Mouse (Mus musculus) ovary, postnatal 10 days (tissue): ENCODE measurements around the gene Cenpp.
A peak's percentile ranks its signal among the peaks of the same experiment; 100 is the strongest.

Experiments
- DNase-seq: peaks from one replicate; pipeline ENCODE4 v3.0.0; 2022; ENCODE audit warnings: low spot score

Cenpp gene

DNA sequence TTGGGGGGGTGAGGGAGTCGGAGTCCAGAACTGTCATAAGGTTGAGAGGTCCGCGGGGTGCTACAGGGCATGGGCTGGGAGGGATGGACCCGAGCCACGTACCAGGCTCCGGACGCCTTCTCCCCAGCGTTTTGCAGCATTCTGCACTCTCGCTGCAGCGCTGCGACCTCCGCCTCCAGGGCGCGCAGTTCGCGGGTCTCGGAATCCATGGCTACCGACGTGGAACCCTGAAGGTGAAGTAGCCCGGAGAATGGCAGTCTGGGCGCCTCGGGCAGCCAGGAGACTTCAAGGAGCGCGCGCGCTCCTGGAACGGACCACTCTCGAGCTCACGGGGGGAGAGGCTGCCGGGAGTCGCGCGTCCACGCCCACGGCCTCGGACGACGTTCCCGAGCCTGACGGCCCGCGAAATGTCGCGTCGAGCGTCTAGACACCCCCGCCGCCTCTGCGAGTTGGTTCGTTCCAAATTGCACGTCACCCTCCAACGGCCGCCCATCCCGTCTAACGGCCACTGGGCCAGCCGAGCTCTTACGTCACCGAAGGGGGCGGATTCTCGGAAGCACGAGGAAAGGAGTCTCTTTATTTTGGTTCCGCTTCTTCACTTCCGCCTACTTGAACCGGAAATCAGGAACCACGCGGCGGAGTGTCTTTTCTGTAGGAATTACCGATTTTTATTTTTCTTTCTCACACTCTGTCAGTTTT, at the start of gene Cenpp, which contains the start of gene Nol8:
Gene Cenpp, minus strand, starts transcription at position 305 of the 699 bp plus-strand sequence.
Gene Nol8, plus strand, starts transcription at position 598 of the 699 bp plus-strand sequence.
- peak; percentile 97 for DNase-seq

DNA sequence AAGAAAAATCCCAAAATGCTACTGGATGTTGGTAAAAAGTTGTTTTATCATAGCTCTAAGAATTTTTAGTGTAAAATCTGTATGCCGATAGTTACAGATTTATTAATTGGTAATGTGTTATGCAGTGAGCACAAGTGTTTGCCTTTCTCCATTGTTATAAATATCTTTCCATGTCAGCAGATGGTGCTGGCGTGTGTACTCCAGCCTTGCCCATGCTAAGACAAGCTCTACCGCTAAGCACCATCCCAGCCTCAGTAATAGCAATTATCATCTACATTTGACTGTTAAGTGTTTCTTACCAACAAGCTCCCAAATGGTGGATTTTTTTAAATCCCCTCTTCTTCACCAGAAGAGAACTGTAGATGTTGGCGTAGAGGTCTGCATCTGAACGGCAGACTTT, 38.5 kb upstream of the Cenpp start:
- DNase-seq = no peak

DNA sequence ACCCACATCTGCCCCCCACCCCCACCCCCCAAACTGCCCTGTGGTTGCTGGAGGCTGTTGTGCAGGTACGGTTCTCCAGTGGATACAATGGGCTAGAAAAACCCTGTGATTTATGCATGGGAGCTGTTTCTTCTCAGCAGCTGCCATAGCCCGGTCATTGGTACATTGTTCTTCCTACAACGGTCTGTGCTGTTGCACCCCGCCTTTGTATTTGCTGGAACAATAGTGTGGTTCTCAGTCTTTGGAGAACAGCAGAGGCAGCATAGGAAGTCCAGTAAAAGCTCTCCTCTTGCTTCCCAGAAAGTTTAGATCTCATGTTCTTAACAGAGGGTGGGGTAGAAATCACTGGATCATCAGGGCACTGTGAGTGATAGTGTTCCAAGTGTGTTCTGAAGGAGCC, 31.7 kb upstream of the Cenpp start:
- no peak for DNase-seq

DNA sequence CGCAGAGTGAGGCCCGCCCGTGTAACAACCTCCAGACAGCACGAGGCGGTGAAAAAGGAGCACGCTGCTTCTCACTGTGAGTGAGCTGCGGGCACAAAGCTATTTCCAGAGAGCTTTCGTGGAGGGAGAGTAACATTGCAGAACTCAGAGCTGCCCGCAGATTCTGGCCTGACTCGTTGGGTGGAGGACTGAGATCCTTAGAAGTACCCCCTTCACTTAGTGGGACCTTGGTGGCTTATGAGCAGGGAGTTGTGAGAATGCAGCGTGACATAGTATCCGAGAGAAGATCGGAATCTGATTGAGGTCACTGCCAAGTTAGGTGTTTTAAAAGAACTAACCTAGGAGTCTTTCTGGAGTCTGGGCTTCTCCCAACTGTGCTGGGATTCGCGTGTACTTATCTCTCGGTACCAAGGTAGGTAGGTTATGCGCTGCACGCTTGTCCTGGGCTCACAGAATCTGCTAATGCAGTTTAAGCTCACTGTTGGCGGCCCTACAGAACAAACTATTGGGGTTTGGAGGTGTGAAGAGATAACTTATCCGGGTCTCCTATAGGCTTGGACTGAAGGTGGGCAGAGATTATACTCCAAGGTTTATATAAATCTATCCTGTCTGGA, 29.8 kb upstream of the Cenpp start:
- DNase-seq = no peak

DNA sequence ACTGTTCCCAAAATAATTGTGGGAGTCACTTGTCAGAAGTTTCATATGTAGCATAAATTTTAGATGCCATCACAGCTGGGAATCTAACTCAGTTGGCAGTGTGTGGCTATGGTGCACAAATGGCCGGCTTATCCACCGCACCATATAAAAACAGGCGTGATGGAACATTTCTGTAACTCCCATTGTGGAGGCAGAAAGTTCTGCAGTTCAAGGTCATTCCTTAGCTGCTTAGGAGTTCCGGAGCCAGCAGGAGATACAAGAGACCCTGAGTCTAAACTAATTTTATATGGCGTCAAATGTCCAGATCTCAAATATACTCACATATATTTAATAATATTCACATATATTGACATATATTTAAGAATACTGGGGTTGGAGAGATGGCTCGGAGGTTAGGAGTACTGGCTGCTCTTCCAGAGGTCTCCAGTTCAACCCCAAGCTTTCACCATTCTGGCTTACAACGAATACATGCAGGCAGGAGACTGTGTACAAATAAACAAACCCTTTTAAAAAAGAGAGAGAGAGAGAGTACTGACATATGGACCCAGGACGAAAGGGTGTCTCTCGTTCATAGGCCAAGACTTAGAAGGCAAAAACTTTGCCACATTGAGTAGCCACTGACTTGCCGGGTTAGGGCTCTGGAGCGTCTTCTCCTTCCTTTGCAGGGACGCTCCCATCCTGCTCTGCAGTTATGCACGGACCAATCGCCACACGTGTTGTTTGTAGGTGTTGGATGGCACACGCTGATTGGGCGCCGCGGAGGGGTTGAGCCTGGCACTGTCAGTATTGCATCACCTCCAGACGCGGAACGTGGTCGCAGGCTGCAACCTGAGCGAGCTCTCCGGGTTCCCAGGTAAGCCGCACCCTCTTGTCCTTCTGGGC, 29.0 kb upstream of the Cenpp start, which contains the start of gene Iars:
Gene Iars, plus strand, starts transcription at position 750 of the 882 bp plus-strand sequence.
- peak; percentile 100 for DNase-seq

DNA sequence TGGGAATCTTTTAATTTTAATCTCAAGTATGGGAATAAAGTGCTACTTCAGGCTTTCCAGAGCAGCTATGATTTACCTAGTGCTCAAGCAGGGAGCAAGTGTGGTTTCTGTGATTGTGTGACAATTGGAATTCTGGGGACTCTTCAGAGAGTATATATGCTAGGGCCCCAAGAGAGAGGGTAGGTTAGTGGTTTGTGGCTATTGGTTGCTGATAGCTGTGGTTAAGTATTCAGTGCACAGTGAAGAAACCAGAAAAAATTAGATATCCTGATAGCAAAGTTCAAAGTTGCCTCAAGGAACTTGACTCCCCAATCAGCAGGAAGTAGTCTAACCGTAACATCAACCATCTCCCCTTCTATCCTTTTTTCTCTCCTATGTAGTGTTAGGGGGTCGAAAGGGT, 25.2 kb upstream of the Cenpp start:
- DNase-seq = no peak

DNA sequence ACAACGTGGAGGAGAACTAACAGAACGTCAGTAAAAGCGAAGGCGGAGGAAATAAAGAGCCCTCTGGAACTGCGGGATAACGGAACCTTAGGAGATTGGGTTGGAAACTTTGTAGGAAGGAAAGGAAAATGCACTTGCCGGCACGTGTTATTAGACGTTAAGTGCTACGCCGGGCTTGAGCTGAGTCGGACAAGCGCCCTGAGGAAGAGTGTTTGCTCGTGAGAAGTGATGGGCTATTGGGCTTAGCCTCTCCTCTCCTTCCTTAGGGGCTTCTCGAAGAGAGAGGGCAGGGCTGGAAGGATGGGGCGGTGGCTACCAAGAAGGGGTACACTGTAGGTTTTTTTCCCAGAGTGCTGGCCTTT, 576 bp upstream of the Cenpp start:
- no peak for DNase-seq

DNA sequence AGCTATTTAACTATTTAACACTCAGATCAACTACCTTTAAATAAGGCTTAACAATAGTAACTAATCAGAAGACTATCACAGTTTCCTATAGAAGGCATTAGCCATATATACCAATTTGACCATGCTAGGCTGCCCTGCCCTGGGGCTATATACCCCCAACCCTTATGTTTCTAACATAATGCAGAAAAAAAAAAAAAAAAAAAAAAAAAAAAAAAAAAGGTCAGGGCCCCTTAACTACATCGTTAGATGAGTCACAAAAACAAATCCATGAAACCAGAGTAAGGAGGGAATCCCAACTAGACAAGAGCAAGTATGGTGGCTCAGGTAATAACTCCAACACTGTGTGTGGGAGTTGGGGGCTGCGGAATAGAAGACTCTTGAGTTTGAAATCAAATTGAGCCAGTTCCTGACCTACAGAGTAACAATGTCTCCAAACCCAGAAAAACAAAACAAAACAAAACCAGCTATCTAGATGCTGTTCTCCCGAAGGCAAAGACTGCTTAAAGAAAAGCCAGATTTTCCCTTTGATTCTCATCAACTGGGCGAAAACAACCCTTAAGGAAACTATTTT, 719 bp downstream of the Cenpp start:
- DNase-seq = no peak

DNA sequence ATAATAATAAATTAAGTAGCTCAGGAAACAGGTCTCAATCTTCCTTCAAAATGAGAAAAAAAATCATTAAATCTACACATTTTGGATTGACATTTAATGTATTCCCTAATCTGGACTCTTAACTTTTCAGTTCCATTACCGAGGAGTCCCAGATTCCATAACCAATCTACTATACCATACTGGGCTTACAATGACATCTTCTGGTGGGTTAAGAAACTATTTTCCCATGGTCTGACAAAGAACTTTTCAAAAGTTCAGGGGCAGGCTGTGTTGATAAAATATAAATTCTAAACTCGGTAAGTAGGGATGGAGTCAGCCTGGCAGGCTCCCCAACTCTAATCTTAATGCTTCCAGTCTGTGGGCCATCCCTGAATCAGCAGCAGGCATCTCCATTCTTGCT, 1.4 kb downstream of the Cenpp start:
- no peak for DNase-seq

DNA sequence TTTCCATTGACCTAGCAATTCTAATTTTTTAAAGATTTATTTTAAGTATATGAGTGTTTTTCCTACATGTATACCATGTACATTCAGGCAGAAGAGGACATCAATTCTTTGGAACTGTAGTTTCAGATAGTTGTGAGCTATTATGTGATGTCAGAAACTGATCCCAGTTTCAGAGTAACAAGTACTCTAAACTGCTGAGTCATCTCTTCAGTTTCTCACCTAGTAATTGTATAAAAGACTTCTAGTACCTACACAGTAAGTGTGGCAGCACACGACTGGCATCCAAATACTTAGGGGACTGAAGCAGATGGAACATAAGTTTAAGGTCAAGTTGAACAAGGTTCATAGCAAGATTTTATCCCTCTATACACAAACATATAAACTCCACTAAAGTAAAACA, 6.6 kb downstream of the Cenpp start:
- DNase-seq = no peak

DNA sequence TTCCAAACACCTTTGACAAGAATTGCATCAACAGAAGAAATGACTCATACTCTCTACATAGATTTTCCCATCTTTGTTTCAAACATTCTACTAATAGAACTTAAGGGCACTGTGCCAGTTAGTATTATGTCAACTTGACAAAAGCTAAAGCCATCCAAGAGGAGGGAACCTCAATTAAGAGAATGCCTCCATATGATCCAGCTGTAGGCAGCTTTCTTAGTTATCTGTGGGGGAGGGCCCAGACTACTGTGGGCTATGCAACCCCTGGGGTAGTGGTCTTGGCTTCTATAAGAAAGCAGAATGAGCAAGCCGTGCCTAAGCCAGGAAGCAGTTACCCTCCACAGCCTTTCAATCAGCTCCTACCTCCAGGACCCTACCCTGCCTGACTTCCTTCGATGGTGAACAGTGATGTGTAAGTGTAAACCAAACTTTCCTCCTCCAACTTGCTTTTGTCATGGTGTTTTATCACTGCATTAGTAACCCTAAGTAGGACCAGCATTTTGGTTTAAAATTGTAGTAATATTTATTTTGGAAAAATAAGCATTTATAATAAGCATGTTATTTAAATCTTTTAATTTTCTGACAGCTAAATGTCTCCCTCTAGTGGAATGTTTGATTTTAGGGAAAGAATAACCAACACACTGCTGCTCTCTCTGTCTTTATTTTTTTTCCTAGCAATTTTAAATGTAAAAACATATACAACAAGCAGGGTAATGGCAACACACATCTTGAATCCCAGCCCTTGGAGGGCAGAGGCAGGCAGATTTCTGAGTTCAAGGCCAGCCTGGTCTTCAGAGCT, 7.7 kb downstream of the Cenpp start:
- DNase-seq = no peak

DNA sequence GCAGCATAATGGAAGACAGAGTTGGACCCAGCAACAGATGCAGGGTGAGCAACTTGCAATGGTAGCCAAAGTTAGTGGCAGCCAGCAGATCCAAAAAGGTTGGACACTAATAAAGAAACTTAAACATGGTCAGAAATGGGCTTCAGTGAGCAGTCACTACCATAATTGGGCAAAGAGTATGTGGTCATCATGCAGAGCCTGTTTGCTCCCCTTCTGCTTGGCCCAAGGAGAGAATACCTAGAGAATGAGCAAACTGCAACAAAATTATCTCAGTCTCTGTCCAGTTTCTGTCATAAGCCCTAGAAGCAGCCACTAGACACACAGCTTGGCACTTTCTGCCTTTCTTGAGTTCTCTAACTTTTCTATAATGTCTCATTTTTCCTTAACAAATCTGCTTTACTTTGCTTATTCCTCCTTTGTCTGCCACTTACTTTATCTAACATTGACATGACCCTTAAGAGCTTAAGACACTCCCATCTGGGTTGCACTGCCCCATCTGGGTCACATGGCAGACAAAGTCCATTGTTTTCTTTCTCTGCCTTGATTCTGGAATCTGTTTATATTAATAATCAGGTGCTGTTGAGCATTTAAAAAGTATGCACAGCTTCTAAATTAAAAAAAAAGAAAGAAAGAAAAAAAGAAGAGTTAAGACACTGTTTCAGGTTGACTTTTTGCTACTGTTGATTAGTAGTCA, 8.8 kb downstream of the Cenpp start:
- no peak for DNase-seq

DNA sequence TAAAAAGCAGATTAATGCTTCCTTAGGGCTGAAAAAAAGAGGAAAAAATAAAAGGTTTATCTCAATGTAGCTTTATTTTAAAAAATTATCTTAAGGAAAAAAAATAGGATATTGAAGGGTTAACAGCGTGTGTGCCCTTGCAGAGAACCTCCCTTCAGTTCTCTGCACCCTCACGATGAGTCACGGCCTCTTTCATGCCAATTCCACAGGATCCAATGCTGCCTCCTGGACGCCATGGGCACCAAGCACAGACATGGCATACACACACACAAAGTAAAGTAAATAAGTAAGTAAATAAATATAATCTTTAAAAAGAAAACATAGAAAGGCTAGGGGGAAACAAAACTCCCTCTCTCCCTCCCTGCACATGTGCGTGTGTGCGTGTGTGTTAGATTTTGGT, 9.9 kb downstream of the Cenpp start:
- DNase-seq = no peak

DNA sequence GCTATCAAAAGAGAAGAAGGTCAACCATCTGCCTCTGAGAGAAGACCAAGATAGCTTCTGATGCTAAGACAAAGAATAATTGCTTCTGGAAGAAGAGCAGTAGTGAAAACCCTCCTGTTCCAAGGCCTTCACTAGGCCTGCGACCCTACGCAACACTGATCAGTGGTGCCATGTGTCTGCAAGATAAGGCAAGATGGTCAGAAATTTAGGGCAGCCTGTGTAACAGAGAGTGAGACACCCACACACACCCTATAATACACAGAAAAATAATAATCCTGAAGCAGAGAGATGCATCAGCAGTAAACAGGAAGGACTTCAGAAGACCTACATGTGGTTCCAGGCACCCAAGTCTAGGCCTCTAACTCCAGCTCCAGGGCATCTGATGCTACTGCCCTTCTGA, 12.6 kb downstream of the Cenpp start:
- no peak for DNase-seq

DNA sequence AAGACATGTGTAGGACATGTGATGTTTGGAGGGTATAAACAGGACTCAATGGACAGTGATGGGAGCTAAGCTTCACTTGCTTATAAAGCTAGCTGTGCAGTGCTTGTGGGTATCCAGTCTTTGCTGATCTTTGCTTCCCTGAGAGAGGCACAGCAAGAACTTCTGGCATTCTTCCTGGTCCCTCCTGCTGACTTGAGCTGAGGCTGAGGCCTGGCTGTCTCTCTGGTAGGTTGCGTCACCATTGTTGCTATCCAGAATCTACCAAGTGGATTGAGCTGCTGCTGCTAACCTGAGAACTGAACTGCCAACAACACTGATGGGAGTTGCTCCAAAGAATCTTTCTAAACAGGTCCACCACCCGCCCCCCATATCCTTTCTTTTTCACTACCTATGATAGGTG, 23.5 kb downstream of the Cenpp start:
- no peak for DNase-seq

DNA sequence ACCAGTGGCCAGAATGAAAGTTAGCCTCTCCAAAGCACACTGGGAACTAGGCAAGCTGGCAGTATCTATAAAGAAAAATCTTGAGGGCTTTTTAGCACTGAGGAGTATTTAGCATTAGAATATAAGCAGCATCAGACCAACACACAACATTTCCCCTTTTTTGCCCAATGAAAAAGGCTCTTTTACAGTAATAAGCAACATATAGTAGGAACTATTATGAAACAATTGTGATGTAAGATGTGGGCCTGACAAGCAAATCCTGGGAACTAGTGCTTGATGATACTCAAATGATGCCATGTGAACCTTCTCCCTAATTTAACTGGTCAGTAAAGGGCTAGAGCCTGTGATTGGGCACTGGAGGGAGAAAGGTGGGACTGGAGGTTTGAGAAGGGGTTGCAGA, 24.4 kb downstream of the Cenpp start:
- DNase-seq = no peak

DNA sequence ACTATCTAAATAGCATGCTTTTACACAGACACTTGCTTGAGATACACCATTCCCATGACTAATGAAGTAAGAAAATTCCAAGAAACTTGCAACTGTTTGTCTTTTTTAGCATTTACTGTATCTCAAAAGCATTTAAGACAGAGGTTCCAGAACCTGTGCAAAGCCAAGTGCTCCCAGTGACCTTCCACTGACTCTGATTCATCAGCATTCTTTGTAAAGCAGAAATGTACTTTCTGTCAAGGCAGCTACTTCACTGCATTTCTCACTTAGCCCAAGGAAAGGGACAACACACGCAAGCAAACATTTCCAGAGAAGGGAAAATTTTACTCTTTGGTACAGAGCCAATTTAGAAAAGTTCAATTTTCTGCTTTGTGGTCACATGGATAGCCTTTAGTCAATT, 29.4 kb downstream of the Cenpp start:
- DNase-seq = no peak

DNA sequence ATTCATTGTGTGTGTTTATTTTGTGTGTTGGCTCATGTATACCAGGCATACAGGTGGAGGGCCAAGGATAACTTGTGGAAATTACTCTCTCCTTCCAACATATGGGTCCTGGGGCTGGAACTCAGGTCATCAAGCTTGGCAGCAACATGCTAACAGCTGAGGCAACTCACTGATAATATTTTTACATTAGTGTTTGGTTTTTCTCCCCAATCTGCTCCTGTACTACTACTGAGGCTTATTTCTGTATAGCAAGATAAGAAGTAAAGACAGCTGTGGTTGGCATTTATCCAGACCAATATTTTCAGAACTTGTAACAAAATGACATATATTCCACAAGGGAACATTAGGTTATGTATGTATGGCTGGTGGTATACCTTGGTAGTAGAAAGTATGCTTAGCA, 34.2 kb downstream of the Cenpp start:
- DNase-seq = no peak

DNA sequence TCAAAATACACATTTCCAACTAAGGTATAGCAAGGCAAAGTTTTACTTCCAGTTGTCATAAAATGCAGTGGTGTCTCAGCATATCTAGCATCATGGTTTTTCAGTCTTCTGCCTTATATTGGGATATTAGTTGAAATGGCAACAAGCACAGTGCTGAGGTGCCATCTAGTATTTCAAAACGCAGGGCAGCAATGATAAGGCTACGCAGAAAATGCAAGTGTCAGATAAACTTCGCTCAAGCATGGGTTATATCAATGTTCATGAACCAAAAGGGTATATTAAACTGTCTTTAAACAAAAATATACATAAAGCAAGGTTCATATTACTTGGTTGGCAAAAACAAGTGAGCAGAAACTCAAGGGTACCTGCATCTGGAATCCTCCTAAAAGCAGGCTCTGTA, 35.6 kb downstream of the Cenpp start:
- DNase-seq = no peak

DNA sequence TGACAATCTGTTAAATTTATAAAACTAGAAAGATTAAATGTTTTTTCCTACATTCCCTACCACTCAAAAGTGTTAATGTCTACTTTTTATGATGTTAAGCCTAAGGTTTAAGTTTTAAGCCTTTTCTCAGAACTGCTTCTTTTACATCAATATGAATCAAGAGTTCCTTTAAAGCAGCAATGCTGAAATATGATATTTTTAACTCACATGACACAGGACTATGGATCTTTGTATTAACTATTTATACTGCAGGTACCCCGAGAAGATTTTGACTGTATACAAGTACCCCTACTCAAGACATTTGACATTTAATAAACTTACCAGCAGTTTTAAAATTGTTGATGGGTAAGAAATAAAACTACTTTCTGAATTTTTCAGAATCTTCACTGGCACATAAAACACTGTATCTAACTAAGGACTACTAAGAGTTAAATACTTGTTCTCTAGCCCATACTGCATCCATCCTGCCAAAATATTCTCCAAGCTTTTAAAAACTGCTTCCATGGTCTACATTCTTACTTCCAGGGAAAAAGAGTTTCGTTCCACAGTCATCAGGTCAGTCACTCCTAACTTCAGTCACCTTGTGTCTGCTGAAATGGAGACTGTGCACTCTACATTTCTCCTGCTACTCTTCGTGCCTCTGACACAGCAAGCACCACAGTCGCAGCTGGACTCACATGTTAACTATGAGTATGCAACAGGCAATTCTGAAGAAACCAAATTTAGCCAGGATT, 43.8 kb downstream of the Cenpp start:
- no peak for DNase-seq

DNA sequence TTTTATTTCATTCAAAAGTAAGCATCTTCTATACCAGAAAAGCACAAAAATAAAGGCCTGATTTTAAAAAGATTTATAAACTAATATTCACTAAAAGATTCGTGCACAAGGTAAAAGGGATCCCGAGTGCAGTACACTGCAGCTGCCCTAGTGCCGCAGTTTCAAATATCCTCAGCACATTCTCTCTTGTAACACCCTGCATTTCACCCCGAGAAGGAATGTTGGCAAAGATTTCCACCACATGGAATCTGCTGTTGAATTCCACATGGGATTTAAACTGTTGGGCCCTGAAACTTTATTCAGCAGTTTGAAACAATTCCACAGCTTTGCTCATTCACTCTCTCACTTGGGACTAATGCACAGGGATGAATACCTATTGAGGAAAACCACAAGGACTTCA, 44.9 kb downstream of the Cenpp start, which contains the start of gene Ogn:
Gene Ogn, plus strand, starts transcription at position 333 of the 400 bp plus-strand sequence.
- DNase-seq = no peak
